Mouse (Mus musculus): ENCODE data around the gene Cluap1.
A peak's percentile ranks its signal among the peaks of the same experiment; 100 is the strongest.

DNA sequence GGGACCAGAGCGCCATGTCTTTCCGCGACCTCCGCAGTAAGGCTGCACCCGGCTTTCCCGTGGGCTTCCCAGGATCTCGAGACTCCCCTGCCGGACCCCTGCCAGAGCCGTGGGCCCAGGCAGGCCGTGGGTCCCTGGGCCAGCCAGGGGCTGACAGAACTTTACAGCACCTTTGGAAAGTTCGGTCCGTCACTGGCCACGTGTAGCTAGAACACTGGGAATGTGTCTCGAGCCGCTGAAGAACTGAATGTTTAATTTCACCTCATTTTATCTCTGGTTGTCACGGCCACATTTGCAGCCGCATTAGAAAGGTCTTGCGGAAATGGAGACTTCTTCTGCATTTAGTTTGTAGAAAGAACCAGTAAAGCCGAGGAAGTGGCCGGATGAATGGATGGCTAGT lies 517 bp downstream of the Cluap1 start:
- TF ChIP-seq POLR2A (IDR thresholded peaks at IDR 0.05; ENCODE audit: control insufficient read depth, extremely low read depth, insufficient read depth, low read length, poor library complexity) (peak; percentile 23; the same call in 1 of the 2 replicates), CTCF (IDR thresholded peaks at IDR 0.05; ENCODE audit: borderline replicate concordance, control insufficient read depth, extremely low read depth, insufficient read depth, low read length, poor library complexity) (no peak)
